Mouse (Mus musculus) ES-CJ7 (cell line): Measurements from ENCODE around the gene Bsdc1.

ENCODE experiments used
- DNase-seq: peaks from one replicate; pipeline ENCODE4 v3.0.0; 2011; ENCODE audit warnings: low read depth, low spot score

Bsdc1 gene

DNA sequence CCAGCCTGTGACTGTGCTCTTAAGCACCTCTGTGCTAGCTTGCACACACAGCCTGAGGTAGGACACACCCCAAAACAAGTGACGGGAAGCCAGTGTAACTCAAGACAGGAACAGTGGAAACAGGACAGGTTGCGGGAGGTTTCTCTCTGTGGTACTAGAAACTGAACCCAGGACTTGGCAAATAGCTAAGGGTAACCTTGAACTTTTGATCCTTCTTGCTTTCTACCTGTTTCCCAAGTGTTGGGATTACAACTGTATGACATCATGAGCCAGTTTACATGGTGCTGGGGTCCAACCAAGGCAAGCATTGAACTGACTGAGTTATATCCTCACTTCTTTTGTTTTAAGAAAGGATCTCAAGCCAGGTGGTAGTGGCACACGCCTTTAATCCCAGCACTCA lies 18.5 kb downstream of the Bsdc1 start:
- DNase-seq: no peak

DNA sequence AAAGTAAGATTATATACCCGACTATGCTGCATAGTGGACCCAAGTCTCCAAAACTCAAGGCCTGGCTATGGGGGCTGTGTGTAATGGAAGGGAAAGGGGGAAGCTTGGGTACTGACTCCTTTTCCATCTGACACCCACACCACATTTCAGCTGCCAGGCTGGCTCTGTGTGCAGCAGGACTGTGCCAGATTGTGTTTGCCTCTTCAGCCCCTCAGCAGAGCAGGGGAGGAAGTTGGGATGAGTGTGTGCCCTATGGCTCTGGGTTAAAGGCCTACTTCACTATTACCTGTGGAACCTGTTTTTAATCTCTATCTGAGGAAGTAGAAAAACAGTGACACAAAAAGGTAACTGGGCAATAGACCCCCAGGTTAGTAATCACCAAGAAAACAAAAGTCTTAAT lies 19.7 kb downstream of the Bsdc1 start:
- no peak for DNase-seq

DNA sequence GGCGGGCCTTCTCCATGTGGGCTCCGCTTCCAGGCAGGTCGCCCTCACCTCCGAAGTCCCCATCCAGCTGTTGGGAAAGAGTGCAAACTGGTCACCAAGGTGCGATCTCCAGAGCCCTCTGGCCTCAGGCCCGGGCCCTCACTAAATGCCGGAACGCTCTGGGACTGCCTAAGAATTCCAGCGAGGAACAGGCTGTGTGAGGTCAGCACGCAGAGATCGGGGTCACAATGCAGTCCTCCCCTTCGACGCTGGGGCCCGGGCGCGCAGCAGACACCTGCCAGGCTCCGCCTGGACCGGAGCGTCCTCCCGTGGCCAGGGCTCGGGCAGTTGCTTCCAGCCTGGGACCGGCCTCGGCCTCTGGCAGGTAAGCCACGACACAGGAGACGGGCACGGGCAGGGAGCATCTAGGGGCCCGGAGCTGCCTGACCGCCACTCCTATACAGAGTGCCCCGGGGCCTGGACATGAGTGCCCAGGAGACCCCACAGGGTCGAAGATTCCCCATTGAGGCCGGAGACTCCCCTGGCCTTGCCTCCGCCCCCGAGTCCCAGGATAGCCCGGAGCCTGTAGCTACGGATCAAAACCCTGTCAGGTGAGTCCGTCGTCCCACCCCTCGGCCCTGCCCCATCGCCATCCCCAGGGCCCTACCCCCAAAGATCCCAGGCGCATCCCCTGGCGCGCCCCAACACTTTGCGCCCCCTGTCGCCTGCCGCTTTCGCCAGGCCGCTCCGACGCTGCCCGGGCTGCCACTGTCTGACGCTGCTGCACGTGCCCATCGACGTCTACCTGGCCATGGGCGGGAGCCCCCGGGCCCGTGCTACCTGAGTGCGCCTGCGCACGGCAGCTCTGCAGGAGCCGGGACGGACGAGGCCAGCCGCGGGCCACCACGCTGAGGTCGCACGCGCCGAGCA lies 29.8 kb downstream of the Bsdc1 start, which contains the start of the genes Tssk3 and Fam229a:
Tssk3 (minus strand) TSS at position 51 of the 909 bp plus-strand sequence.
Fam229a (plus strand) TSS at position 219 of the 909 bp plus-strand sequence.
- peak; percentile 52 for DNase-seq

DNA sequence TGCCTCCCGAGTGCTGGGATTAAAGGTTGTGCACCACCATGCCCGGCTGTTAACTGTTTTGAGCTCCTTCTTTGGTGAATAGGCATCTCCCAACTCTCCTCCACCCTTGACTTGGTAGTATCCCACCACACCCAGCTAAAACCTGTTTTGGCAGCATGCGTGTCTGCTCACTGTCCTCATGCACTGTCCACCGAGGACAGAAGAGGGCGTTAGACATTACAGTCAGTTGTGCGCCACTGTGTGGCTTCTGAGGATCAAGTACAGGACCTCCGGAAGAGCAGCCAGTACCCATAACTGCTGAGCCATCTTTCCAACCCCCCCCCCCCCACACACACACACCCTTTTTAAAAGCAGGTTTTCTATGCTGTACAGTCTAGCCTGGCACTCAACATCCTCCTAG lies 33.3 kb downstream of the Bsdc1 start:
- peak; percentile 54 for DNase-seq

DNA sequence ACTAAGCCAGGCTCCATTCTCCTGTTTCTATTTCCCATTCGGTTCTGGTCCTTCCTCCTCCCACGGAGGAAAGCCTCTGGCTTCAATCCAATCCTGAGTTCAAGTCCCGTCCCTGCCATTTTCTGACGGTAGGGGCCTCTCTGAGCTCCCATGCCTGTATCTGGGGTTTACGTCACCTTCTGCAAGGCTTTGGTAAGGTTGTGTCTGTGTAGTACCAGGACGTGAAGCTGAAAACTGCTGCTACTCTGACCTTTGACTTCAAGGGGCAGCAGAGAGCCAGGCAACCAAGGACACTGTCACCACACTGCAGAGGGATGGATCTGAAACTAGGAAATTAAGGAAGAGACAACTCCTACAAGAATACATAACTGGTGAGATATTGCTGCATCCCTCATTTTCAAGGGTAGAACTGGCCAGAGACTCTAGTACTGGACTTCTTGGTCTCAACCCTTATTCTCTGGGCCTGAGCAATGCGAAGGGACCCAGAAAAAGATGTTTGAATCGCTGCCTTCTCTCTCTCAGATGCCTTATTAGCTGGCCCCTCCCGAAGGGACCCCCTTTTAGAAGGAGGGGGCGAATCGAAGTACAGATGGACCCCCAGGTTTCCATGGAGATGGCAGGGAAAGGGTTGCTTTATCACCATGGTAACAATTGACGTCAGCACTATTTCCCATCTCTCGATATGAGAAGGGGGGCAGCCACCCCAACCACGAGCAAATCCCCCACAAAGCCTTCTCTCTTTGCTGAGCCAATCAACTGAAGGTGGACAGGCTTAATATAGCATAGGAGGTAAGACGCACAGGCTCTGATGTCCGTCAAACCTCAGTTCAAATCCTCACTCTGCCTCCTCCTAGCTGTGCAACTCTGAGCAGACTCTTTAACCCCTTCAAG lies 34.5 kb downstream of the Bsdc1 start:
- DNase-seq: peak; percentile 87

DNA sequence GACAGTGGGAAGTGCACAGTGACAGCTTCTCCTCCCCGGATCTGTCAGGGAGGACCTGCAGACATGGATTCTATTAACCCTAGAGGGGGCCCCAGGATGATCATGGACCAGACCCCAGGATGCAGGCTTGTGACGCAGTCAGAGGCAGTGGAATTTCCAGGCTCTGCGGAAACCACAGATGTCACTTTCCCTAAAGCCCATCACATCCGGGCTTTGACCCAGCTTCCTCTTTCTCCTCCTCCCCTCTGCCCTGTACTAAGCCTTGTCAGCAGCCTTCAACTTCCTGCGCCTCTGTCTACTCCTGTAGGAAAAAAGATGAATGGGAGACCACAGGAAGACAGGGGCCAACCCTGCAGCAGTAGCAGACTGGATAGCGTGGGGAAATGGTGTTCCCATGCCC lies 35.2 kb downstream of the Bsdc1 start:
- DNase-seq: no peak

DNA sequence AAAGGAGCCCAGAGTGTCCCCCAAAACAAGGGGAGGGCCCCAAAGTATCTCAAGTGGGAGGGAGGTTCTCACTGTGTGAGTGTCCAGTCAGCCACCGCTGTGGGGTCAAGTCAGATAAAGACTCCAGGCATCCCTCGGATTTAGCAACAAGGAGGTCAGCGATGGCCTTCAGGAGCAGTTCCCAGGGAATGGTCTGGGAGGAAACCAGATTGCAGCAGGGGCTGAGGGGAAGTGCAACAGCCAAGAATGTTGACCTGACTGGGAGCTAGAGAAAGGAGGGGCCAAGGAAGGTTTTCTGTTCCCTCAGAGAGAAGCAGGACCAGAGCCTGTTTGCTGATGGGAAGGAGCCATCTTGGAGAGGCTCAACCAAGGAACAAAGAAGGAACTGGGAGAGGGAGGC lies 37.6 kb downstream of the Bsdc1 start:
- DNase-seq: peak; percentile 33

GRCm38 (mm10) chr4:129500017-129500416 lies 38.6 kb downstream of the Bsdc1 start:
- DNase-seq: no peak

GRCm38 (mm10) chr4:129500607-129501566 lies 39.5 kb downstream of the Bsdc1 start:
- peak; percentile 93 for DNase-seq

GRCm38 (mm10) chr4:129502327-129502888 lies 41.0 kb downstream of the Bsdc1 start:
- DNase-seq: no peak

DNA sequence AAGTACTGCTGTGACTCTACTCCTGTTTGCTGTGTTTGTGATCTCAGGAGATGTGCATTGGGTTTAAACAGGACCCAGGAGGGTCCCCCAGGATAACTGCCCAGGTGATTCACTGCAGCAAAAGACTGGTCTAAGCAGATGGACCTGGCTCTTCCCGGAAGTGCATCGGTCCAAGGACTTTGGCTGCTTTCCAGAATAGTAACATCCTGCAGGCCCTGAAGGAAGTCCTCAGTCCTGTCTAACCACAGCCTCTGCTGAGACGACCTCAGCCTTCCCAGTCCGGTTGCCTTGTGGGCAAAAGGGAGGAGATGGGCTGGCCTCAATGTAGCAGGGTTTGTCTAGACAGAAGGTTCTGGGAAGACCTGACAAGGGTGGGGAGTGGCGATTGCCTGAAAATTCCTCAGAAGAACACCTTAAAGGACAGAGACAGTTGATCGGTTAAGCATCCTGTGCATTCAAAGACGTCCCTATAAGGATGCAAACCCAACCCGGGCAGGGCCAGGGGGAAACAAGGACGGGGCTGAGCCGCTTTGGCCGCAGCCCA lies 41.6 kb downstream of the Bsdc1 start:
- DNase-seq: peak; percentile 94

GRCm38 (mm10) chr4:129505511-129505910 lies 44.1 kb downstream of the Bsdc1 start:
- DNase-seq: no peak

DNA sequence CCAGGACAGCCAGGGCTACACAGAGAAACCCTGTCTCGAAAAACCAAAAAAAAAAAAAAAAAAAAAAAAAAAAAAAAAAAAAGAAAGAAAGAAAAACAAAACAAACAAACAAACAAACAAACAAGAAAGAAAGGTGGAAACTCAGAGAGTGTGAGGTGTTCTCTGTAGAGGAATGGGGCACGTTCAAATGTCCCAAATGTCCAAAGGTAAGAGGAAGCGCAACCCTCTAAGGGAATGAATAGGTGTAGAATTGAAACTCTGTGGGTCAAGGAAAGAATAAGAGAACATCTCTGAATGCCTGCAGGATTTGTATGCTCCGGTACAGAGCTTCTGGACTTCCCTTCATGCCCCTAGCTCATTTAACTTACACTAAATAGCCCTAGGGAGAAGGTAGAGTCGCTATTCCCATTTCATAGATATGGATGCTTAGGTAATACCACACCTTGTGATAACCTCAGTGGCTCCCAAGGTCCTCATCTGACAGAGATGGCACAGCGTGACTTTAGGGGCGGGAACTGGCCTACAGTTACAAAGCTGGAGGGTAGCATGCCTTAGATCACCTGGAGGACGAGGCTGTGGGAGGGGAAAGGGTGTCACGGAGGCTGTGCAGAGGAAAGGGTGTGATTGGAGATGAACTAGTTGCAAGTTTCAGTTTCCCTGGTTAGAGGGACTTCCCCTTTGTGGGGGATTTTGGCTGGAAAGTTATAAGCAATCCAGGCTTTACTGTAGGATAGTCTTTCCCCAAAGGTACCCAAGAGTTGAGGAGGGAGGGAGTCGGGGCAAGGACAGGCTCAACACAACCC lies 46.3 kb downstream of the Bsdc1 start:
- DNase-seq: no peak

GRCm38 (mm10) chr4:129508237-129508515 lies 46.8 kb downstream of the Bsdc1 start:
- DNase-seq: no peak

GRCm38 (mm10) chr4:129508834-129509600 lies 47.6 kb downstream of the Bsdc1 start:
- DNase-seq: no peak

GRCm38 (mm10) chr4:129509650-129510049 lies 48.3 kb downstream of the Bsdc1 start:
- DNase-seq: peak; percentile 34

DNA sequence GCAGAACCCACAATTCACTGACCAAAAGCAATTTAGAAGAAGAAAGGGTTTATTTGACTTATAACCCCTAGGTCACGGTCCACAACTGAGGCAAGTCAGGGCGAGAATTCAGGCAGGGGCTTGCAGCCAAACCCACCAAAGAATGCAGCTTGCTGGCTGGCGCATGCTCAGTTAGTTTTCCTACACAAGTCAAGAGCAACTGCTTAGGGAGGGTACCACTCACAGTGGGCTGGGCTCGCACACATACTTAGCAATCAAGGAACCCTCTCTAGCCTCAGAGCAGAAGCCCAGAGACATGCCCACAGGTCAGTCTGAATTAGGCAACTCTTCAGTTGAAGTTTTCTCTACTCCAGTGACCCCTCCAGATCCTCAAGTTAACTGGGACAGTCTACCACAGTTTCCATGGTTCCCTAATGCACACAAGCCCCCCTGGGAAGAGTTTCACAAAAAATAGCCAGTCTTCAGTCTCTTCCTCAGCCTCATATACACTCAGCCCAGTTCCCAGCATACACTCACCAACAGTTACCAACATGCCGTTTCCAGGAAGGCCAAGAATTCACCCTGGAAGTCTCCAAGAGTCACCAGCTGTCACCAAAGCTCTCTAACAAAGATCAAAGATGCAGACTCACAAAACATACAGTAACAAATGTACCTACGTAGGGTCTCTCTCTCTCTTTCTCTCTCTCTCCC lies 49.5 kb downstream of the Bsdc1 start:
- DNase-seq: peak; percentile 68

DNA sequence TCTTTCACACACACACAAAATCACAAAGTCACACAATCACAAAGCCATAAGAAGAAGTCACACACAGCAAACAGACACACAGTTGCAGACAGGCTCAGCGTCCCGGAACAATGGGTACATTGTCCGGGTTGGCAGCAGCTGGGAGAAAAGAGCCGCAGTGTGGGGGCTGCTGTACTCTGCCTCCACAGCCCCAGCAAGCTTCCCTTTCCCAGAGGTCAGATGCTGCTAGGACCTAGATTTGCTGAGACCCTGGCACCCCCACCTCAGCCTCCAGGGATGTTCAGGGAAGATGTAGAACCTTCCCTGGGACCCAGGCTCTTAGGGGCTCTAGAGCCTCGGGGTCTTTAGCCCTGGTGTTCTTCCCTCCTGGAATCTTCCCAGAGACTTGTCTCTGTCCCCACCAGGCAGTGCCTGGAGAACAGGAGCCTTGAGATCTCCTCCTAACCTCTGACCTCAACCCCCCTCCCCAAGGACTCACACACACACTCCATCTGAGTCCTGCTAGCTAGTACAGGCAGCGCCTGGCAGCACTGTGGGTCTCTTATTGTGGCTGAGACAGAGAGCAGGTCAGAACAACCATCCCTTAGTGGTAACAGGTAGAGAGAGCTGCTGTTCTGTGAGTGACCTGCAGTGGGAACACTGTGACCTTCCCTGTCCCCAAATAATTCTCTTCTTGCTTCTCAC lies 50.2 kb downstream of the Bsdc1 start:
- DNase-seq: no peak
